ENCODE assay signal across 10 mouse cellular contexts in genomic region chr6:72565506-72565905, GRCm38 (mm10). TPM values are rescaled to one million over a fixed set of nuclear protein-coding genes. Genes with fewer than 3 reads are reported as not detected.
DNase-seq lines count a peak whose midpoint lies in the region; ATAC-seq and TF ChIP-seq lines count a peak whose summit lies in the region.
"Had no signal": no experiment of that assay in that cellular context is flagged by ENCODE, and none has a peak within 500 bp of the region (broad histone marks: within the 10 kb centered on the region; RNA-seq: fewer than 3 reads in every experiment).

No protein-coding gene starts in this region.

- no peaks in the 10 kb centered on the region for H3K9me3 ChIP-seq in heart, embryonic 10.5 days
- H3K9me3 ChIP-seq in stomach, embryonic 16.5 days (replicated peaks; ENCODE audit: control insufficient read depth, low read length) = no peaks in the 10 kb centered on the region
- H3K9me3 ChIP-seq in stomach, postnatal 0 days (ENCODE audit: control insufficient read depth, low read length) = no peaks in the 10 kb centered on the region
- H3K9me3 ChIP-seq in limb, embryonic 14.5 days (ENCODE audit: control insufficient read depth, low read length) = no peaks in the 10 kb centered on the region

- peaks cover 7% of the 10 kb centered on the region; the same call in 1 of the 2 replicates for H3K36me3 ChIP-seq in heart, embryonic 10.5 days
- peaks cover 6% of the 10 kb centered on the region; the same call in 1 of the 2 replicates for H3K36me3 ChIP-seq in stomach, embryonic 16.5 days (ENCODE audit: control insufficient read depth, insufficient read depth, low read length)
- peaks cover 6% of the 10 kb centered on the region; the same call in 1 of the 2 replicates for H3K36me3 ChIP-seq in stomach, postnatal 0 days (ENCODE audit: control insufficient read depth, insufficient read depth, low read length)
- H3K36me3 ChIP-seq in limb, embryonic 14.5 days (ENCODE audit: control insufficient read depth, insufficient read depth, low read length) = peaks cover 13% of the 10 kb centered on the region

- WGBS in heart, embryonic 10.5 days = 71% methylated on average over 7 of the region's 7 CpGs
- WGBS in stomach, embryonic 16.5 days = 76% methylated on average over 7 of the region's 7 CpGs
- WGBS in stomach, postnatal 0 days = 70% methylated on average over 7 of the region's 7 CpGs
- 75% methylated on average over 7 of the region's 7 CpGs for WGBS in limb, embryonic 14.5 days

- H3K27me3 ChIP-seq in heart, embryonic 10.5 days (ENCODE audit: insufficient read depth, poor library complexity, severe bottlenecking) = no peaks in the 10 kb centered on the region
- no peaks in the 10 kb centered on the region for H3K27me3 ChIP-seq in stomach, embryonic 16.5 days (ENCODE audit: control insufficient read depth, insufficient read depth, low read length)
- no peaks in the 10 kb centered on the region for H3K27me3 ChIP-seq in stomach, postnatal 0 days (ENCODE audit: control insufficient read depth, insufficient read depth, low read length)
- no peaks in the 10 kb centered on the region for H3K27me3 ChIP-seq in limb, embryonic 14.5 days (ENCODE audit: control insufficient read depth, insufficient read depth, low read length)

- intact Hi-C loops in heart, postnatal 14 days (cut with DNase I) = no loop called here

- peak overlapping the region; percentile 3; the same call in 1 of the 2 replicates for H3K4me3 ChIP-seq in heart, embryonic 10.5 days
- no peak overlapping the region for H3K4me3 ChIP-seq in stomach, embryonic 16.5 days (replicated peaks; ENCODE audit: low read length)
- H3K4me3 ChIP-seq in stomach, postnatal 0 days (ENCODE audit: low read depth, low read length) = no peak overlapping the region
- no peak overlapping the region for H3K4me3 ChIP-seq in limb, embryonic 14.5 days (replicated peaks; ENCODE audit: low read length)

- 0 out of 2 replicates have a peak overlapping the region, but pooled peaks have one; percentile 4 for H3K27ac ChIP-seq in heart, embryonic 10.5 days
- H3K27ac ChIP-seq in stomach, embryonic 16.5 days (ENCODE audit: low read length) = no peak overlapping the region
- no peak overlapping the region for H3K27ac ChIP-seq in stomach, postnatal 0 days (replicated peaks)
- H3K27ac ChIP-seq in limb, embryonic 14.5 days (replicated peaks; ENCODE audit: low read depth, low read length) = no peak overlapping the region

- TF ChIP-seq POLR2A in limb, embryonic 14.5 days (IDR thresholded peaks at IDR 0.05; ENCODE audit: borderline replicate concordance, extremely low read depth, insufficient read depth, insufficient read length) = no peak

- H3K4me2 ChIP-seq in stomach, embryonic 16.5 days (ENCODE audit: low read depth, low read length) = no peak overlapping the region
- H3K4me2 ChIP-seq in stomach, postnatal 0 days (replicated peaks; ENCODE audit: low read depth) = no peak overlapping the region
- no peak overlapping the region for H3K4me2 ChIP-seq in limb, embryonic 14.5 days (replicated peaks; ENCODE audit: low read depth, low read length, severe bottlenecking)

- TF ChIP-seq EP300 in stomach, postnatal 0 days (optimal IDR thresholded peaks at IDR 0.05) = no peak

- no peak for TF ChIP-seq CTCF in stomach, postnatal 0 days (IDR thresholded peaks at IDR 0.05; ENCODE audit: low read depth)

- 0 out of 2 replicates have a peak, but pooled peaks have one; percentile 6 for ATAC-seq in stomach, embryonic 16.5 days (ENCODE audit: insufficient read depth, low FRiP score)
- no peak for ATAC-seq in stomach, postnatal 0 days (ENCODE audit: low FRiP score, low TSS enrichment)
- peak; percentile 4; the same call in 1 of the 2 replicates for ATAC-seq in limb, embryonic 14.5 days (ENCODE audit: low FRiP score, low read depth)
- no peak for ATAC-seq in cerebellum, adult (ENCODE audit: insufficient number of reproducible peaks, low FRiP score, low TSS enrichment)

- no peak overlapping the region; the same call in 1 of the 2 replicates for H3K9ac ChIP-seq in stomach, embryonic 16.5 days (ENCODE audit: low read length)
- H3K9ac ChIP-seq in stomach, postnatal 0 days (ENCODE audit: low read length) = no peak overlapping the region
- H3K9ac ChIP-seq in limb, embryonic 14.5 days (ENCODE audit: low read depth, low read length, severe bottlenecking) = no peak overlapping the region

- peaks cover 25% of the 10 kb centered on the region for H3K4me1 ChIP-seq in heart, embryonic 10.5 days
- peaks cover 6% of the 10 kb centered on the region; the same call in 1 of the 2 replicates for H3K4me1 ChIP-seq in stomach, embryonic 16.5 days (ENCODE audit: control insufficient read depth, insufficient read depth, low read length)
- no peaks in the 10 kb centered on the region for H3K4me1 ChIP-seq in stomach, postnatal 0 days (replicated peaks; ENCODE audit: control insufficient read depth, insufficient read depth)
- peaks cover 4% of the 10 kb centered on the region for H3K4me1 ChIP-seq in limb, embryonic 14.5 days (ENCODE audit: control insufficient read depth, insufficient read depth, low read length)

- no peak for DNase-seq in heart, embryonic 10.5 days (ENCODE audit: low spot score)
- no peak for DNase-seq in heart, postnatal 14 days
- DNase-seq in stomach, postnatal 0 days (ENCODE audit: low spot score) = no peak
- DNase-seq in limb, embryonic 14.5 days (ENCODE audit: low spot score) = no peak
- no peak for DNase-seq in adrenal gland, postnatal 4 days (ENCODE audit: low spot score in 2 of 2)
- DNase-seq in gastrocnemius, postnatal 25 days = no peak

RNA-seq across cellular contexts. Expression of gene Capg, which starts 21.3 kb away (rescaled TPM):
- 23.2 and 23.8 TPM in 2 replicates for polyA plus RNA-seq in heart, embryonic 10.5 days (2016; fragmentation: Nextera tagmentation; extraction: Ambion mirVana)
- total RNA-seq in heart, postnatal 14 days (2021) = 10 to 100 TPM in 1 of 2 experiments, 1 to 10 TPM in 1; 9.9 to 10.0 TPM
- polyA plus RNA-seq in stomach, embryonic 16.5 days (2015; fragmentation: Nextera tagmentation; extraction: Ambion mirVana) = 142 and 180 TPM in 2 replicates
- 120 and 130 TPM in 2 replicates for polyA plus RNA-seq in stomach, postnatal 0 days (2015; fragmentation: Nextera tagmentation; extraction: Ambion mirVana)
- polyA plus RNA-seq in limb, embryonic 14.5 days (2012; rRNA removed) = 29.2 and 30.9 TPM in 2 replicates
- 80.7 and 86.6 TPM in 2 replicates for polyA plus RNA-seq in limb, embryonic 14.5 days (2014; fragmentation: Nextera tagmentation; extraction: Ambion mirVana)
- 10 to 100 TPM; 48.9 to 55.2 TPM for total RNA-seq in adrenal gland, postnatal 4 days (2021)
- 10 to 100 TPM in 1 of 2 experiments, 1 to 10 TPM in 1; 8.1 to 10.5 TPM for total RNA-seq in gastrocnemius, postnatal 25 days (2021)

RNA-seq across cellular contexts. Expression of gene Elmod3, which starts 32.7 kb away (rescaled TPM):
- polyA plus RNA-seq in heart, embryonic 10.5 days (2016; fragmentation: Nextera tagmentation; extraction: Ambion mirVana) = 12.9 and 13.3 TPM in 2 replicates
- total RNA-seq in heart, postnatal 14 days (2021) = 10 to 100 TPM; 16.7 to 19.2 TPM
- polyA plus RNA-seq in stomach, embryonic 16.5 days (2015; fragmentation: Nextera tagmentation; extraction: Ambion mirVana) = 18.1 and 19.6 TPM in 2 replicates
- 13.3 and 15.8 TPM in 2 replicates for polyA plus RNA-seq in stomach, postnatal 0 days (2015; fragmentation: Nextera tagmentation; extraction: Ambion mirVana)
- 13.7 and 18.6 TPM in 2 replicates for polyA plus RNA-seq in limb, embryonic 14.5 days (2012; rRNA removed)
- polyA plus RNA-seq in limb, embryonic 14.5 days (2014; fragmentation: Nextera tagmentation; extraction: Ambion mirVana) = 19.4 and 20.3 TPM in 2 replicates
- 10 to 100 TPM; 14.2 to 16.8 TPM for total RNA-seq in adrenal gland, postnatal 4 days (2021)
- 1 to 10 TPM; 8.6 to 9.3 TPM for total RNA-seq in gastrocnemius, postnatal 25 days (2021)

RNA-seq across cellular contexts. Expression of gene Retsat, which starts 32.8 kb away (rescaled TPM):
- polyA plus RNA-seq in heart, embryonic 10.5 days (2016; fragmentation: Nextera tagmentation; extraction: Ambion mirVana) = 13.5 and 17.0 TPM in 2 replicates
- 100 to 1,000 TPM; 164 to 166 TPM for total RNA-seq in heart, postnatal 14 days (2021)
- 29.6 and 32.7 TPM in 2 replicates for polyA plus RNA-seq in stomach, embryonic 16.5 days (2015; fragmentation: Nextera tagmentation; extraction: Ambion mirVana)
- polyA plus RNA-seq in stomach, postnatal 0 days (2015; fragmentation: Nextera tagmentation; extraction: Ambion mirVana) = 54.1 TPM in 2 replicates
- polyA plus RNA-seq in limb, embryonic 14.5 days (2012; rRNA removed) = 8.8 and 10.7 TPM in 2 replicates
- polyA plus RNA-seq in limb, embryonic 14.5 days (2014; fragmentation: Nextera tagmentation; extraction: Ambion mirVana) = 16.1 and 19.0 TPM in 2 replicates
- 100 to 1,000 TPM; 159 to 166 TPM for total RNA-seq in adrenal gland, postnatal 4 days (2021)
- 10 to 100 TPM; 55.9 to 73.4 TPM for total RNA-seq in gastrocnemius, postnatal 25 days (2021)

RNA-seq across cellular contexts. Expression of gene Sh2d6, which starts 44.0 kb away (rescaled TPM):
- 0.15 TPM in 1 of 2 replicates, not detected in the other for polyA plus RNA-seq in heart, embryonic 10.5 days (2016; fragmentation: Nextera tagmentation; extraction: Ambion mirVana)
- total RNA-seq in heart, postnatal 14 days (2021) = under 1 TPM in 1 of 2 experiments, not detected in 1; 0.29 TPM
- 0.21 and 0.24 TPM in 2 replicates for polyA plus RNA-seq in stomach, embryonic 16.5 days (2015; fragmentation: Nextera tagmentation; extraction: Ambion mirVana)
- polyA plus RNA-seq in stomach, postnatal 0 days (2015; fragmentation: Nextera tagmentation; extraction: Ambion mirVana) = 0.12 and 0.21 TPM in 2 replicates
- 0.36 and 0.43 TPM in 2 replicates for polyA plus RNA-seq in limb, embryonic 14.5 days (2012; rRNA removed)
- polyA plus RNA-seq in limb, embryonic 14.5 days (2014; fragmentation: Nextera tagmentation; extraction: Ambion mirVana) = not detected in 2 replicates
- total RNA-seq in adrenal gland, postnatal 4 days (2021) = under 1 TPM; 0.76 to 0.78 TPM
- 1 to 10 TPM in 1 of 2 experiments, under 1 TPM in 1; 1.00 to 1.3 TPM for total RNA-seq in gastrocnemius, postnatal 25 days (2021)
- polyA plus RNA-seq: kidney, embryonic 14.5 days; lung, embryonic 16.5 days had no signal

RNA-seq across cellular contexts. Expression of gene Tgoln1, which starts 51.3 kb away (rescaled TPM):
- 27.9 and 29.1 TPM in 2 replicates for polyA plus RNA-seq in heart, embryonic 10.5 days (2016; fragmentation: Nextera tagmentation; extraction: Ambion mirVana)
- total RNA-seq in heart, postnatal 14 days (2021) = 10 to 100 TPM; 46.4 to 47.6 TPM
- polyA plus RNA-seq in stomach, embryonic 16.5 days (2015; fragmentation: Nextera tagmentation; extraction: Ambion mirVana) = 43.5 and 46.0 TPM in 2 replicates
- polyA plus RNA-seq in stomach, postnatal 0 days (2015; fragmentation: Nextera tagmentation; extraction: Ambion mirVana) = 37.2 and 37.7 TPM in 2 replicates
- 19.4 and 19.9 TPM in 2 replicates for polyA plus RNA-seq in limb, embryonic 14.5 days (2012; rRNA removed)
- 27.6 and 28.1 TPM in 2 replicates for polyA plus RNA-seq in limb, embryonic 14.5 days (2014; fragmentation: Nextera tagmentation; extraction: Ambion mirVana)
- 10 to 100 TPM; 94.9 to 96.7 TPM for total RNA-seq in adrenal gland, postnatal 4 days (2021)
- total RNA-seq in gastrocnemius, postnatal 25 days (2021) = 10 to 100 TPM; 20.6 to 22.9 TPM

Comparison
In these comparisons a context has a peak if more than half of its experiments do, and no peak if none do; other contexts are left out.
1. ATAC-seq: peak in stomach, embryonic 16.5 days (single experiment) and limb, embryonic 14.5 days (single experiment); none in stomach, postnatal 0 days (single experiment) and cerebellum, adult (single experiment).